In the genomic region with DNA sequence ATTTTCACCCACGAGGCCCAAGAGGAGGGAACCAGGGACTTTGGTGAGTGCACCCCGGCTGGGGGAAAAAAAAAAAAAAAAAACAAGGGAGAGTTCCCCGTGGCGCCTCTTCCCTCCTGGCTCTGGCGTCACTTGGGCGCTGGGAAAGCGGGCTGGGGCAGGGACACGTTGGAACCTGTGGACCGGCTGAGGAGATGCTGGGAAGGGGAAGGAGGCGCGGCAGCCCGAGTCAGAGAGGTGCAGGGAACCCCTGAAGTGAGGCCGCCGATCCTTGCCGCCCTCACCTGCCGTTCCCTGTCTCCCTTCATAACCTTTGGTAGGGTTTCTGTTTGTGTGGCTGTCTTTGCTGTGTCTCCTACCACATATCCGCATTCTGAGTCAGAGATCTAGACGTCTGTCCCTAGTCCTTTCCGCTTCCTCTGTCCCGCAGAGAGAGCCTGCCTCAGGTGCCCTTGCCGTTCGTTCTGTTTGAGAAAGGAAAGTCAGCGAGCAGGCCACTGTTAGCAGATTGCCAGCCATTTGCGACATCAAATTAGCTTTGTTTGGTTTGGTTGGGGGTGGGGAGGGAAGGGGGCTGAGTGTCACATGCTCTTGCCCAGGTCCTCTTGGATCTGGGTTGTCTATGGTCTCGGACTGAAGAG, we compare ENCODE assay signal across 8 mouse cellular contexts. TPM values are rescaled to one million over a fixed set of nuclear protein-coding genes. Genes with fewer than 3 reads are reported as not detected.
DNase-seq lines count a peak whose midpoint lies in the region; ATAC-seq lines count a peak whose summit lies in the region.

Gene 1700001C19Rik, minus strand, starts transcription at position 470 of the 641 bp plus-strand sequence.

- no peak for DNase-seq in kidney, postnatal 10 days
- DNase-seq in right cerebral cortex, postnatal 14 days = no peak
- no peak for DNase-seq in adrenal gland, postnatal 25 days
- DNase-seq in gastrocnemius, postnatal 10 days = no peak

- H3K36me3 ChIP-seq in kidney, embryonic 16.5 days (ENCODE audit: insufficient read depth, low read length) = no peaks in the 10 kb centered on the region
- H3K36me3 ChIP-seq in intestine, embryonic 15.5 days = no peaks in the 10 kb centered on the region
- H3K36me3 ChIP-seq in midbrain, embryonic 13.5 days = no peaks in the 10 kb centered on the region

- peak within 1 kb of the TSS; percentile 58 for H3K4me3 ChIP-seq in kidney, embryonic 16.5 days (ENCODE audit: low read length)
- H3K4me3 ChIP-seq in intestine, embryonic 15.5 days (replicated peaks) = peak within 1 kb of the TSS; percentile 50
- H3K4me3 ChIP-seq in midbrain, embryonic 13.5 days (replicated peaks) = peak within 1 kb of the TSS; percentile 39

- H3K27me3 ChIP-seq in kidney, embryonic 16.5 days (ENCODE audit: insufficient read depth, low read length) = peaks cover 14% of the 10 kb centered on the region
- H3K27me3 ChIP-seq in intestine, embryonic 15.5 days (replicated peaks) = peaks cover 5% of the 10 kb centered on the region
- H3K27me3 ChIP-seq in midbrain, embryonic 13.5 days = peaks cover 48% of the 10 kb centered on the region

- H3K4me1 ChIP-seq in kidney, embryonic 16.5 days (ENCODE audit: insufficient read depth, low read length) = peaks cover 35% of the 10 kb centered on the region
- H3K4me1 ChIP-seq in intestine, embryonic 15.5 days (replicated peaks) = peaks cover 36% of the 10 kb centered on the region
- H3K4me1 ChIP-seq in midbrain, embryonic 13.5 days (replicated peaks) = peaks cover 21% of the 10 kb centered on the region

- H3K9ac ChIP-seq in kidney, embryonic 16.5 days (replicated peaks; ENCODE audit: low read length) = peak within 1 kb of the TSS; percentile 68
- peak within 1 kb of the TSS; percentile 60 for H3K9ac ChIP-seq in intestine, embryonic 15.5 days
- H3K9ac ChIP-seq in midbrain, embryonic 13.5 days (replicated peaks) = peak within 1 kb of the TSS; percentile 55

- no peak for ATAC-seq in kidney, embryonic 16.5 days (ENCODE audit: low FRiP score, low TSS enrichment)
- peak; percentile 13; the same call in 1 of the 2 replicates for ATAC-seq in common myeloid progenitor, adult 5-6 weeks (replicated peaks; ENCODE audit: low read depth, poor library complexity, severe bottlenecking)
- ATAC-seq in intestine, embryonic 15.5 days = 0 out of 2 replicates have a peak, but pooled peaks have one; percentile 4
- no peak for ATAC-seq in midbrain, embryonic 13.5 days

- H3K4me2 ChIP-seq in kidney, embryonic 16.5 days (replicated peaks; ENCODE audit: low read depth, low read length) = peak within 1 kb of the TSS; percentile 90
- peak within 1 kb of the TSS; percentile 68 for H3K4me2 ChIP-seq in intestine, embryonic 15.5 days (replicated peaks)
- peak within 1 kb of the TSS; percentile 65 for H3K4me2 ChIP-seq in midbrain, embryonic 13.5 days (replicated peaks)

- no peaks in the 10 kb centered on the region for H3K9me3 ChIP-seq in kidney, embryonic 16.5 days (ENCODE audit: low read length)
- H3K9me3 ChIP-seq in intestine, embryonic 15.5 days = no peaks in the 10 kb centered on the region
- H3K9me3 ChIP-seq in midbrain, embryonic 13.5 days = no peaks in the 10 kb centered on the region

- H3K27ac ChIP-seq in kidney, embryonic 16.5 days (ENCODE audit: low read length) = peak within 1 kb of the TSS; percentile 58
- H3K27ac ChIP-seq in intestine, embryonic 15.5 days = peak within 1 kb of the TSS; percentile 71
- H3K27ac ChIP-seq in midbrain, embryonic 13.5 days = no peak within 1 kb of the TSS

- WGBS in kidney, embryonic 16.5 days = 5% methylated on average over 22 of the region's 25 CpGs
- WGBS in intestine, embryonic 15.5 days = 5% methylated on average over 22 of the region's 25 CpGs
- WGBS in midbrain, embryonic 13.5 days = 3% methylated on average over 25 of the region's 25 CpGs

RNA-seq across cellular contexts. Expression of gene 1700001C19Rik, which starts in this region (rescaled TPM):
- 0.28 TPM in 1 of 2 replicates, not detected in the other for polyA plus RNA-seq in kidney, embryonic 16.5 days (2015; fragmentation: Nextera tagmentation; extraction: Ambion mirVana)
- 1.2 TPM in 1 of 2 replicates, not detected in the other for total RNA-seq in common myeloid progenitor, adult 5-6 weeks (2017)
- 0.28 and 0.38 TPM in 2 replicates for polyA plus RNA-seq in intestine, embryonic 15.5 days (2015; fragmentation: Nextera tagmentation; extraction: Ambion mirVana)
- 0.62 and 0.70 TPM in 2 replicates for polyA plus RNA-seq in midbrain, embryonic 13.5 days (2015; fragmentation: Nextera tagmentation; extraction: Ambion mirVana)
- not detected in 2 replicates for total RNA-seq in adrenal gland, postnatal 25 days (2021)
- total RNA-seq in gastrocnemius, postnatal 10 days (2021) = not detected

Comparison
In these comparisons a context has a peak if more than half of its experiments do, and no peak if none do; other contexts are left out.
1. Peak in ATAC-seq, H3K4me3 ChIP-seq, H3K27ac ChIP-seq, H3K9ac ChIP-seq and H3K4me2 ChIP-seq in intestine, embryonic 15.5 days; RNA of the gene not detected or under 1 TPM.